In the genomic region with DNA sequence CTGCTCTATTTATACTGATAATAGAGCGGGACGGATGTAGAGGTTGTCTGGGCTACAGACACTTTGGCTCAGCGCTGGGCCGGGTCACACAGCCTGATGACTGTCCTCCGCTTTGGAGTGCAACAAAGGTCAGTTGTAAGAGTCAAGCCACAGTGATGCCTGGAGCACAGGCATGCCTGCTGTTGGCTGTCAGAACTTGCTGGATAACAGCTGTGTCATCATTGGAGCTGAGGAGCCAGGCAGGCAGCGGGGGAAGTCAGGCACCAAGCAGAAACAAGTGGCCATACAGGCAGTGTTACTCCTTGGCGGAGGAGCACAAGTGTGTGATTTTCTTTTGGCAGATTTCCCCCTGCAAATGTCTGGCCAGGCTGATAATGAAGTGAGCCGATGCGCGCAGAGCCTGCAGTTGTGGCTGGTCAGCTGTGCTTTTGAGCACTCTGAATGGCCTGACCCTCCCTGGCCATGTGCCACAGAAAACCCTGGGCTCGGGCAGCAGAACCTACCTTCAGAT, we compare ENCODE assay signal across 8 mouse cellular contexts. TPM values are rescaled to one million over a fixed set of nuclear protein-coding genes. Genes with fewer than 3 reads are reported as not detected.
DNase-seq lines count a peak whose midpoint lies in the region; ATAC-seq lines count a peak whose summit lies in the region.

No protein-coding gene starts in this region.

- intact Hi-C loops in left cerebral cortex, postnatal 25 days (cut with DNase I): no loop called here

- no peaks in the 10 kb centered on the region for H3K36me3 ChIP-seq in hindbrain, embryonic 11.5 days (ENCODE audit: control insufficient read depth, insufficient read depth, low read length)
- H3K36me3 ChIP-seq in midbrain, embryonic 14.5 days (ENCODE audit: control insufficient read depth, insufficient read depth, low read length): no peaks in the 10 kb centered on the region

- no peaks in the 10 kb centered on the region for H3K27me3 ChIP-seq in hindbrain, embryonic 11.5 days (ENCODE audit: control insufficient read depth, insufficient read depth, low read length)
- no peaks in the 10 kb centered on the region for H3K27me3 ChIP-seq in midbrain, embryonic 14.5 days (ENCODE audit: control insufficient read depth, insufficient read depth, low read length)

- H3K4me3 ChIP-seq in hindbrain, embryonic 11.5 days (ENCODE audit: low read depth, low read length): no peak overlapping the region
- no peak overlapping the region for H3K4me3 ChIP-seq in midbrain, embryonic 14.5 days (replicated peaks; ENCODE audit: low read depth, low read length)

- H3K9ac ChIP-seq in hindbrain, embryonic 11.5 days (ENCODE audit: low read depth, low read length): no peak overlapping the region
- no peak overlapping the region for H3K9ac ChIP-seq in midbrain, embryonic 14.5 days (replicated peaks; ENCODE audit: low read length)

- H3K4me2 ChIP-seq in hindbrain, embryonic 11.5 days (replicated peaks; ENCODE audit: low read depth, low read length): no peak overlapping the region
- H3K4me2 ChIP-seq in midbrain, embryonic 14.5 days (ENCODE audit: low read length): no peak overlapping the region

- 56% methylated on average over 11 of the region's 11 CpGs for WGBS in hindbrain, embryonic 11.5 days
- 64% methylated on average over 11 of the region's 11 CpGs for WGBS in midbrain, embryonic 14.5 days

- DNase-seq in adrenal gland, adult (ENCODE audit: inconsistent age in 2 of 2, low spot score in 1 of 2): peak; percentile 56 to 70
- DNase-seq in adrenal gland, adult 8-10 months: no peak
- DNase-seq in brain, adult 2 months (ENCODE audit: low read depth, low spot score): peak; percentile 74
- peak; percentile 36 to 37 for DNase-seq in frontal cortex, postnatal 10 days (ENCODE audit: low spot score in 2 of 2)
- peak; percentile 26 for DNase-seq in hindbrain, embryonic 11.5 days (ENCODE audit: low spot score)
- peak; percentile 34 to 50 for DNase-seq in left cerebral cortex, postnatal 25 days (ENCODE audit: low spot score in 2 of 2)
- peak; percentile 58 for DNase-seq in midbrain, embryonic 14.5 days
- DNase-seq in spleen, postnatal 14 days (ENCODE audit: low spot score in 2 of 2): no peak

- ATAC-seq in hindbrain, embryonic 11.5 days (ENCODE audit: low FRiP score): no peak
- ATAC-seq in midbrain, embryonic 14.5 days (ENCODE audit: low FRiP score, low TSS enrichment): peak; percentile 43

- no peaks in the 10 kb centered on the region for H3K4me1 ChIP-seq in hindbrain, embryonic 11.5 days (replicated peaks; ENCODE audit: control insufficient read depth, insufficient read depth, low read length)
- 0 out of 2 replicates have a peak, but pooled peaks cover 11% of the 10 kb centered on the region for H3K4me1 ChIP-seq in midbrain, embryonic 14.5 days (ENCODE audit: control insufficient read depth, insufficient read depth, low read length)

- no peaks in the 10 kb centered on the region for H3K9me3 ChIP-seq in hindbrain, embryonic 11.5 days (ENCODE audit: control insufficient read depth, low read length)
- H3K9me3 ChIP-seq in midbrain, embryonic 14.5 days (ENCODE audit: control insufficient read depth, low read length): no peaks in the 10 kb centered on the region

- H3K27ac ChIP-seq in hindbrain, embryonic 11.5 days (ENCODE audit: low read depth, low read length): no peak overlapping the region
- H3K27ac ChIP-seq in midbrain, embryonic 14.5 days (replicated peaks; ENCODE audit: low read depth, low read length): peak overlapping the region; percentile 55

RNA-seq across cellular contexts. Expression of a gene that starts 25.5 kb away (rescaled TPM):
- 10 to 100 TPM; 35.3 to 47.5 (median 38.2) TPM for total RNA-seq in adrenal gland, adult 8-10 months (2022)
- polyA plus RNA-seq in hindbrain, embryonic 11.5 days (2014; fragmentation: Nextera tagmentation; extraction: Ambion mirVana): 55.5 and 62.6 TPM in 2 replicates
- 10 to 100 TPM; 15.2 to 16.1 TPM for total RNA-seq in left cerebral cortex, postnatal 25 days (2021)
- 19.7 and 28.4 TPM in 2 replicates for polyA plus RNA-seq in midbrain, embryonic 14.5 days (2014; fragmentation: Nextera tagmentation; extraction: Ambion mirVana)

Comparison
In these comparisons a context has a peak if more than half of its experiments do, and no peak if none do; other contexts are left out.
1. DNase-seq: peak in adrenal gland, adult (2 of 2), brain, adult 2 months (single experiment), frontal cortex, postnatal 10 days (2 of 2), hindbrain, embryonic 11.5 days (single experiment), left cerebral cortex, postnatal 25 days (2 of 2) and midbrain, embryonic 14.5 days (single experiment); none in adrenal gland, adult 8-10 months (single experiment) and spleen, postnatal 14 days (0 of 2).